ENCODE assay signal across 8 mouse cellular contexts in the genomic region with DNA sequence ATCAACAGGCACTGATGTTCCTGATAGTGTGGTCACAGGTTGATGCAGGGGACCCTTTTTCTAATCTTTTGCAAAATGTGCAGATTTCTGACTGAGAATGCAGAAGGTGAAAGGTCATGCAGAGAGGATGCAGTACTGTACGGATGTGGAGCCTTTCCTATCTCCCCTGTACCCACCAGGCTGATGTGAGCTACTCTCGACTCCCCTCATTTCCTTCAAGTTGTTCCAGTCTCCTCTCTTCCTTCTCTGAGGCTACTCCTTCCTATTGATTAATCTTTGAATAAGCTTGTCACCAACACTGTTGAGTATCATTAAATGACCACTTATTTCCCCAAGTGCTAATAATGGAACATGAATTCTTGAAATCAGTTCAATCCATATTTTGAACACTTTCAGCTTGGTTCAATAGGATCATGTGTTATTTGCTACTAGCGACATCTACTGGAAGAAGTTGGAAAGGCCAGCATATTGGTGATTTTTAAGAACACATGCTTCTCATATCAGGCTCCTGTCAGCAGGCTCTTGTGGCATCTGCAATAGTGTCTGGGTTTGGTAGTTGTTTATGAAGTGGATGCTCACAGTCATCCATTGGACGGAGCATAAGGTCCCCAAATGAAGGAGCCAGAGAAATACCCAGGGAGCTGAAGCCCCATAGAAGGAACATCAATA. TPM values are rescaled to one million over a fixed set of nuclear protein-coding genes. Genes with fewer than 3 reads are reported as not detected.
DNase-seq lines count a peak whose midpoint lies in the region; ATAC-seq and TF ChIP-seq lines count a peak whose summit lies in the region.

No protein-coding gene starts in this region.

- H3K4me3 ChIP-seq in heart, adult 2 months: no peak overlapping the region

- 20% methylated on average over 4 of the region's 4 CpGs for WGBS in heart, adult 2 months

- no peaks in the 10 kb centered on the region for H3K79me2 ChIP-seq in heart, adult 2 months (replicated peaks; ENCODE audit: control insufficient read depth, insufficient read depth, low read length)

- intact Hi-C loops in heart, adult 2 months (cut with DNase I): loop anchor here (1.0 kb wide), 2 partner anchors 148 to 200 kb away; a partner anchor contains a TSS

- no peak overlapping the region for H3K9ac ChIP-seq in heart, adult 2 months (ENCODE audit: low read depth, low read length)

- H3K4me1 ChIP-seq in heart, adult 2 months (ENCODE audit: control insufficient read depth, insufficient read depth, low read length): no peaks in the 10 kb centered on the region; the same call in 1 of the 2 replicates

- ATAC-seq in inflammation-experienced regulatory T-cells, adult 6 months: peak; percentile 85
- peak; percentile 63; the same call in 1 of the 2 replicates for ATAC-seq in megakaryocyte-erythroid progenitor cell, adult 5-6 weeks (replicated peaks; ENCODE audit: low FRiP score, low TSS enrichment, poor library complexity, severe bottlenecking)

- H3K27ac ChIP-seq in heart, adult 2 months: no peak overlapping the region

- H3K36me3 ChIP-seq in heart, adult 2 months (ENCODE audit: control insufficient read depth, insufficient read depth, low read length): no peaks in the 10 kb centered on the region

- TF ChIP-seq EP300 in heart, adult 2 months (IDR thresholded peaks at IDR 0.05; ENCODE audit: insufficient read depth, low read depth, low read length): no peak

- TF ChIP-seq POLR2A in heart, adult 2 months (IDR thresholded peaks at IDR 0.05; ENCODE audit: insufficient read depth, low read depth, low read length): no peak

- no peak for DNase-seq in heart, adult 2 months
- no peak for DNase-seq in heart, adult 11 months
- DNase-seq in 416B (ENCODE audit: low read depth) (peak; percentile 82), ZHBTc4 (ENCODE audit: low read depth, low spot score) (peak; percentile 66)
- peak; percentile 62 for DNase-seq in fibroblast of lung, adult 2 months (ENCODE audit: low read depth)
- no peak for DNase-seq in urinary bladder, adult 2 months (ENCODE audit: low spot score)

- TF ChIP-seq CTCF in heart, adult 2 months (IDR thresholded peaks at IDR 0.05): peak; percentile 86

- no peaks in the 10 kb centered on the region for H3K27me3 ChIP-seq in heart, adult 2 months (ENCODE audit: control insufficient read depth, insufficient read depth, low read length)

RNA-seq across cellular contexts. Expression of a gene that starts 12.7 kb away (rescaled TPM):
- total RNA-seq in heart, adult 2 months (2021): not detected
- not detected in 2 replicates for polyA plus RNA-seq in heart, adult 2 months (2012; rRNA removed)
- polyA plus RNA-seq in inflammation-experienced regulatory T-cells, adult 6 months (2017; shearing (Covaris generic)): not detected
- not detected in 2 replicates for total RNA-seq in megakaryocyte-erythroid progenitor cell, adult 5-6 weeks (2014; fragmentation: Nextera tagmentation)
- total RNA-seq in megakaryocyte-erythroid progenitor cell, adult 5-6 weeks (2017): not detected in 2 replicates
- polyA plus RNA-seq in urinary bladder, adult 2 months (2012; rRNA removed): not detected in 2 replicates

RNA-seq across cellular contexts. Expression of a gene that starts 27.6 kb away (rescaled TPM):
- total RNA-seq in heart, adult 2 months (2021): not detected
- not detected in 2 replicates for polyA plus RNA-seq in heart, adult 2 months (2012; rRNA removed)
- not detected for polyA plus RNA-seq in inflammation-experienced regulatory T-cells, adult 6 months (2017; shearing (Covaris generic))
- total RNA-seq in megakaryocyte-erythroid progenitor cell, adult 5-6 weeks (2014; fragmentation: Nextera tagmentation): not detected in 2 replicates
- total RNA-seq in megakaryocyte-erythroid progenitor cell, adult 5-6 weeks (2017): not detected in 2 replicates
- polyA plus RNA-seq in urinary bladder, adult 2 months (2012; rRNA removed): not detected in 2 replicates

RNA-seq across cellular contexts. Expression of a gene that starts 31.9 kb away (rescaled TPM):
- total RNA-seq in heart, adult 2 months (2021): not detected
- not detected in 2 replicates for polyA plus RNA-seq in heart, adult 2 months (2012; rRNA removed)
- polyA plus RNA-seq in inflammation-experienced regulatory T-cells, adult 6 months (2017; shearing (Covaris generic)): not detected
- total RNA-seq in megakaryocyte-erythroid progenitor cell, adult 5-6 weeks (2014; fragmentation: Nextera tagmentation): not detected in 2 replicates
- total RNA-seq in megakaryocyte-erythroid progenitor cell, adult 5-6 weeks (2017): not detected in 2 replicates
- not detected in 2 replicates for polyA plus RNA-seq in urinary bladder, adult 2 months (2012; rRNA removed)

RNA-seq across cellular contexts. Expression of a gene that starts 44.5 kb away (rescaled TPM):
- total RNA-seq in heart, adult 2 months (2021): not detected
- not detected in 2 replicates for polyA plus RNA-seq in heart, adult 2 months (2012; rRNA removed)
- polyA plus RNA-seq in inflammation-experienced regulatory T-cells, adult 6 months (2017; shearing (Covaris generic)): not detected
- not detected in 2 replicates for total RNA-seq in megakaryocyte-erythroid progenitor cell, adult 5-6 weeks (2014; fragmentation: Nextera tagmentation)
- total RNA-seq in megakaryocyte-erythroid progenitor cell, adult 5-6 weeks (2017): not detected in 2 replicates
- not detected in 2 replicates for polyA plus RNA-seq in urinary bladder, adult 2 months (2012; rRNA removed)

RNA-seq across cellular contexts. Expression of a gene that starts 50.6 kb away (rescaled TPM):
- total RNA-seq in heart, adult 2 months (2021): under 1 TPM; 0.20 to 0.39 TPM
- 0.66 and 1.00 TPM in 2 replicates for polyA plus RNA-seq in heart, adult 2 months (2012; rRNA removed)
- polyA plus RNA-seq in inflammation-experienced regulatory T-cells, adult 6 months (2017; shearing (Covaris generic)): not detected
- total RNA-seq in megakaryocyte-erythroid progenitor cell, adult 5-6 weeks (2014; fragmentation: Nextera tagmentation): not detected in 2 replicates
- not detected in 2 replicates for total RNA-seq in megakaryocyte-erythroid progenitor cell, adult 5-6 weeks (2017)
- polyA plus RNA-seq in urinary bladder, adult 2 months (2012; rRNA removed): 2.3 and 3.2 TPM in 2 replicates

Comparison
In these comparisons a context has a peak if more than half of its experiments do, and no peak if none do; other contexts are left out.
1. DNase-seq: peak in 416B (single experiment), ZHBTc4 (single experiment) and fibroblast of lung, adult 2 months (single experiment); none in heart, adult 2 months (0 of 2), heart, adult 11 months (single experiment) and urinary bladder, adult 2 months (single experiment).